Mouse (Mus musculus): ENCODE results near the gene Cfap54. TPM values are rescaled to one million over a fixed set of nuclear protein-coding genes. Genes with fewer than 3 reads are reported as not detected.

Gene Cfap54
- polyA plus RNA-seq, 1 experiment from 2014 or later = 0.52 TPM

DNA sequence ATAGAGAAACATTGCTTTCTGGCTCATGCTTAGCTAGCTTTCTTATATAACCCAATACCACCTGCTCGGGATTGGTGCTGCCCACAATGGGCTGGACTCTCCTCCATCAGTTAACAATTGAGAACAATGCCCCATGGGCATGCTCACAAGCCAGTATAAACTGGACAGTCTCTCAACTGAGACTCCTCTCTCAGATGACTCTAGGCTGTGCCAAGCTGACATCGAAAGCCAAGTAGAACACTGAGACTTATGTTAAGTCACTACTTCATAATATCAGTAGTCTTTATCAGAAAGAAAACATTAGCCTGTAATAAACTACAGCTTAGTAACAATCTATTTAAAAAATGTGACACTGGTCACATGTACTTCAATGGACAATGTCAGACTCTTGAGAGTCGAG, 35.2 kb upstream of the Cfap54 start:
- no peaks in the 10 kb centered on the region for H3K9me3 ChIP-seq (replicated peaks)
- no peaks in the 10 kb centered on the region for H3K36me3 ChIP-seq
- H3K27me3 ChIP-seq = no peaks in the 10 kb centered on the region
- no peaks in the 10 kb centered on the region for H3K4me1 ChIP-seq (replicated peaks)
- H3K4me2 ChIP-seq = no peak overlapping the region
- H3K27ac ChIP-seq = no peak overlapping the region
- no peak for ATAC-seq (replicated peaks; ENCODE audit: insufficient number of reproducible peaks, insufficient read depth, low FRiP score, low read depth)
- WGBS = 57% methylated on average over 3 of the region's 3 CpGs
- H3K9ac ChIP-seq = no peak overlapping the region
- no peak overlapping the region for H3K4me3 ChIP-seq

DNA sequence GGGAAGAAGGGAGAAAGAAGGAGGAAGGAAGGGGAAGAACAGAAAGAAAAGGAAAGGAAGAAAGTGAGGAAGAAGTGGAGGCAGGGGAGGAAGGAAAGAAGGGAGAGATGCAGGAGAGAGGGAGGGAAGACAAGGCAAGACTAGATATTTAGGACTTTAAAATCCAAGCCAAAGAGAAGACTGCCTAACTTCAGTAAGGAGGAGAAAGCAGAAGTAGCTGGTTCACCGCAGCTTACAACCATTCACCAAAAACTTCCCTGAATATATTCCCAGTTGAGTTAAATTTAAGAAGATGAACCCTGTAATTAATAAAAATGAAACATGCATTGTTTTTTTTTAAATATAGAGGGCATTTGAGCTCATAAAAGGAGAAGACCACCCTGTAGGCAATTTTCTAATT, 34.3 kb upstream of the Cfap54 start:
- no peak overlapping the region for H3K27ac ChIP-seq
- no peaks in the 10 kb centered on the region for H3K36me3 ChIP-seq
- H3K4me2 ChIP-seq = no peak overlapping the region
- H3K27me3 ChIP-seq = no peaks in the 10 kb centered on the region
- H3K9ac ChIP-seq = no peak overlapping the region
- ATAC-seq (replicated peaks; ENCODE audit: insufficient number of reproducible peaks, insufficient read depth, low FRiP score, low read depth) = no peak
- no peaks in the 10 kb centered on the region for H3K9me3 ChIP-seq (replicated peaks)
- no peak overlapping the region for H3K4me3 ChIP-seq
- no peaks in the 10 kb centered on the region for H3K4me1 ChIP-seq (replicated peaks)
- 89% methylated on average over 1 of the region's 1 CpGs for WGBS

DNA sequence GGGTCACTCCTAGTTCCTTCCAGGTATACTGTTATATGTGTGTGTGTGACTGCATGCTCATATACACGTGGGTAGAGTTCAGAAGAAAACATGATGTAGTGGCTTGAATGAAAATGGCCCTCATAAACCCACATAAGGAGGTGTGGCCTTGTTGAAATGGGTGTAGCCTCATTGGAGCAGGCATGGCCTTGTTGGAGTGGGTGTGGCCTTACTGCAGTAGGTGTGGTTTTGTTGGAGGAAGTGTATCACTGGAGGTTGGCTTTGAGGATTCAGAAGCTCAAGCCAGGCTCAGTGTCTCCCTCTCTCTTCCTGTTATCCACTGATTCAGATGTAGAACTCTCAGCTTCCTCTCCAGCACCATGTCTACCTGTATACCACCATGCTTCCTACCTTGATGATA, 33.4 kb upstream of the Cfap54 start:
- Histone ChIP-seq H3K4me3 (no peak overlapping the region), H3K36me3 (no peaks in the 10 kb centered on the region), H3K4me1 (replicated peaks) (no peaks in the 10 kb centered on the region), H3K4me2 (no peak overlapping the region), H3K9ac (no peak overlapping the region), H3K27me3 (no peaks in the 10 kb centered on the region), H3K27ac (no peak overlapping the region), H3K9me3 (replicated peaks) (no peaks in the 10 kb centered on the region)
- 74% methylated on average over 1 of the region's 1 CpGs for WGBS
- no peak for ATAC-seq (replicated peaks; ENCODE audit: insufficient number of reproducible peaks, insufficient read depth, low FRiP score, low read depth)

DNA sequence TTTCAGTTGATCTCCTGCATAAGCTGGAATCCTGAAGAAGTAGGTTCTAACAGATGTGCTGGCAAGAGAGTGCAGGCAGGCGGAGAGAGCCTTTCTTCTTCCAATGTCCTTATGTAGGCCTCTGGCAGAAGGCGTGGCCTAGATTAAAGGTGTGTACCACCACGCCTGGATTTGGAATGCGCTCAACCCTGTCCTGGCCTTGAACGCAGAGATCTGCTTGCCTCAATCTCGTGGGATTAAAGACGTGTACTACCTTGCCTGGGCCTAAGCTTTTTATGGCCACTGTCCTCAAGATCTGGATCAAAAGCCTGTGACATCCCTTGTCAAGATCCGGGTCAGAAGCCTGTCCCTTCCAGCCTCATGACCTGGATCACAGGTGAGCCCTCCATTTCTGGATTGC, 32.5 kb upstream of the Cfap54 start:
- Histone ChIP-seq H3K4me1 (replicated peaks) (no peaks in the 10 kb centered on the region), H3K9ac (no peak overlapping the region), H3K36me3 (no peaks in the 10 kb centered on the region), H3K27ac (no peak overlapping the region), H3K4me3 (no peak overlapping the region), H3K27me3 (no peaks in the 10 kb centered on the region), H3K9me3 (replicated peaks) (no peaks in the 10 kb centered on the region), H3K4me2 (no peak overlapping the region)
- ATAC-seq (replicated peaks; ENCODE audit: insufficient number of reproducible peaks, insufficient read depth, low FRiP score, low read depth) = no peak
- WGBS = 77% methylated on average over 8 of the region's 8 CpGs

DNA sequence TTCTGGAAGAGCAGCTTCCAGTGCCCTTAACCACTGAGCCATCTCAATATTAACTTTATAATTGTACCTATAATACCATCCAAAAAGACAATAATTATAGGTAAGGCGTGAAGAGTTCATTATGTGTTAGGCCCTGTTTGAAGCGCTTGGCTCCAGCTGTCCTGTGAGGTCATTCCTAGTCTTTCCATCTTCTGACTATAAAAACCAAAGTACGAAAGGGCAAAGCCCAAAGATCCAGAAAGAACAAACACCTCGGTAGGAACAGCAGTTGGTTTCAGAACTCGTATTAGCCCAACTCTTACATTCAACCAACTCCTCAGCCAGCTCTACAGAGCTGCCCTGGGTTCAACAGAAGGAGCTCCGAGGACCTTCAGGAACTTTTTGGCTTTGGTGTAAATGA, 30.6 kb upstream of the Cfap54 start:
- Histone ChIP-seq H3K27ac (no peak overlapping the region), H3K9me3 (replicated peaks) (no peaks in the 10 kb centered on the region), H3K27me3 (no peaks in the 10 kb centered on the region), H3K4me1 (replicated peaks) (no peaks in the 10 kb centered on the region), H3K36me3 (no peaks in the 10 kb centered on the region), H3K4me2 (no peak overlapping the region), H3K4me3 (no peak overlapping the region), H3K9ac (no peak overlapping the region)
- no peak for ATAC-seq (replicated peaks; ENCODE audit: insufficient number of reproducible peaks, insufficient read depth, low FRiP score, low read depth)
- WGBS = 88% methylated on average over 6 of the region's 6 CpGs

DNA sequence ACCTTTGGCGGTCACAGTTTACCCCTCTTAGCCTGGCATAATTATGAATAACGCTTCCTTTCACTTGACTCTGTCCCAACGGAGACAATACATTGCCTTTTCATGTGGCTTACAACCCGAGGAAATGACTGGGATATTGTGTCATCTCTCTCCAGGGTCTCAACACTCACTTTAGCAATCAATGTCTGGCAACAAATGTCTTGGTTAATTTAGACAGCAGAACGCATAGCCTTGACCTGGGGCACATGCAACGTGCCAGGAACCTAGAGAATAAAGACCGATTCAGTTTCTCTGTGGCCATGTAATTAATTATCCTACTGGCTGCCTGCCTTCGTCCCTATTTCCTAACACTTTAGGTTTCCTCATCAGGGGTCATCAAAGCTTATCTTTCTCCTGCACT, 30.0 kb upstream of the Cfap54 start:
- no peak for ATAC-seq (replicated peaks; ENCODE audit: insufficient number of reproducible peaks, insufficient read depth, low FRiP score, low read depth)
- Histone ChIP-seq H3K27me3 (no peaks in the 10 kb centered on the region), H3K36me3 (no peaks in the 10 kb centered on the region), H3K27ac (no peak overlapping the region), H3K9ac (no peak overlapping the region), H3K4me2 (no peak overlapping the region), H3K4me3 (no peak overlapping the region), H3K9me3 (replicated peaks) (no peaks in the 10 kb centered on the region), H3K4me1 (replicated peaks) (no peaks in the 10 kb centered on the region)
- 64% methylated on average over 8 of the region's 8 CpGs for WGBS

DNA sequence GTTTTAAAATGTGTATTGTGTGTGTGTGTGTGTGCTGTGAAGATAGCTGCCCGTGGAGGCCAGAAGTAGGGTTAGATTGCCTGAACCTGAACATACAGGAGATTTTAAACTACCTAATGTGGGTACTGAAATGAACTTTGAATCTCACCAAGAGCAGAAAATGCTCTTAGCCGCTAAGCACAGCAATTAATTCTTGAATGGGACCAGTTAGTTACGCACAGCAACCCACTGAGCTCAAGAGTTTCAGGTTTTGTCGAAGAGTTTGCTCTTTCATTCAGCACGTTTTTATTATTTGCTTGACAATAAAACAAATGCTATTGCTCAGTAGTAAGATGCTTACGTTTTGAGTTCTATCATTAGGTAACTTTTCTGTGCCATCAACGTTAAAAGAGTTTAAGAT, 23.9 kb upstream of the Cfap54 start:
- H3K9ac ChIP-seq = no peak overlapping the region
- no peak overlapping the region for H3K4me3 ChIP-seq
- no peak overlapping the region for H3K27ac ChIP-seq
- no peak overlapping the region for H3K4me2 ChIP-seq
- no peaks in the 10 kb centered on the region for H3K9me3 ChIP-seq (replicated peaks)
- no peaks in the 10 kb centered on the region for H3K27me3 ChIP-seq
- no peaks in the 10 kb centered on the region for H3K36me3 ChIP-seq
- ATAC-seq (replicated peaks; ENCODE audit: insufficient number of reproducible peaks, insufficient read depth, low FRiP score, low read depth) = no peak
- H3K4me1 ChIP-seq (replicated peaks) = no peaks in the 10 kb centered on the region
- 85% methylated on average over 7 of the region's 7 CpGs for WGBS

DNA sequence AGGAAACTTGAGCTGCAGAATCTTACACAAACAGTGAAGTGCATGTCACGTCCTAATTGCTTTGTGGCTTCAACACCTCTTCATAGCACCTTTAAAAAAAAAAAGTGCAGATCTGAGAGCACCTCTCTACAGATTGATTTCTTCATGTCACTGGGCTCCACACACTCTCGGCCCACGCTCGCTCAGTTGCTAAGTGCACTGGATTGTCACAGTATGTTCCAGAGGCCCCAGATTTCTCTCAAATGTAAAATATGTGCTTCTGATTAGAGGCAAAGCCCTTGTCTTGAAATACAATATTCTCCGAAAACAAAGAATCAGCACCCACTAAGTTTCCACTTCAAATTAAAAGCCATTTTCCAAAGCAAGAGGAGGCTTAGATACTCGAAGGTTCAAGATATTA, 22.9 kb upstream of the Cfap54 start:
- WGBS = 49% methylated on average over 6 of the region's 6 CpGs
- Histone ChIP-seq H3K36me3 (no peaks in the 10 kb centered on the region), H3K4me3 (no peak overlapping the region), H3K27ac (no peak overlapping the region), H3K27me3 (no peaks in the 10 kb centered on the region), H3K4me1 (replicated peaks) (no peaks in the 10 kb centered on the region), H3K4me2 (no peak overlapping the region), H3K9me3 (replicated peaks) (no peaks in the 10 kb centered on the region), H3K9ac (no peak overlapping the region)
- ATAC-seq (replicated peaks; ENCODE audit: insufficient number of reproducible peaks, insufficient read depth, low FRiP score, low read depth) = no peak

DNA sequence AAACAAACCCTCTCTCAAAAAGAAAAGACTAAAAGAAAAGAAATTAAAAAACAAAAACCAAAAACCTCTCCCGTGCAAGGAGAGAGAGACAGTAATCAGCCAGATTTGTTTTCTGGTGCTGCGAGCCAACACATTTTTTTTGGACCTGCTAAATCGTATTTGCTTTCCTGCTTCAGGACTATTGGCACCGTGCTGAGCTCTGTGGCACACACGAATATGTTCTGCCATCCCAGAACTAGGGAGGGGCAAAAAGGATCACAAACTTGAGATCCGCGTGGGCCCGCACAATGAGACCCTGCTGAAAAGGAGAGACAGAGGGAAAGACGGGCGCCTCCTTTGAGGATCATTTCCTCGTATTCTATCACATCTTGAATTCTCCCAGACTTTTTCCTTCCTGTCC, 22.3 kb upstream of the Cfap54 start:
- no peaks in the 10 kb centered on the region for H3K4me1 ChIP-seq (replicated peaks)
- no peaks in the 10 kb centered on the region for H3K9me3 ChIP-seq (replicated peaks)
- H3K9ac ChIP-seq = no peak overlapping the region
- no peak overlapping the region for H3K4me2 ChIP-seq
- 62% methylated on average over 11 of the region's 11 CpGs for WGBS
- no peak overlapping the region for H3K27ac ChIP-seq
- no peak for ATAC-seq (replicated peaks; ENCODE audit: insufficient number of reproducible peaks, insufficient read depth, low FRiP score, low read depth)
- H3K27me3 ChIP-seq = no peaks in the 10 kb centered on the region
- no peak overlapping the region for H3K4me3 ChIP-seq
- H3K36me3 ChIP-seq = no peaks in the 10 kb centered on the region

DNA sequence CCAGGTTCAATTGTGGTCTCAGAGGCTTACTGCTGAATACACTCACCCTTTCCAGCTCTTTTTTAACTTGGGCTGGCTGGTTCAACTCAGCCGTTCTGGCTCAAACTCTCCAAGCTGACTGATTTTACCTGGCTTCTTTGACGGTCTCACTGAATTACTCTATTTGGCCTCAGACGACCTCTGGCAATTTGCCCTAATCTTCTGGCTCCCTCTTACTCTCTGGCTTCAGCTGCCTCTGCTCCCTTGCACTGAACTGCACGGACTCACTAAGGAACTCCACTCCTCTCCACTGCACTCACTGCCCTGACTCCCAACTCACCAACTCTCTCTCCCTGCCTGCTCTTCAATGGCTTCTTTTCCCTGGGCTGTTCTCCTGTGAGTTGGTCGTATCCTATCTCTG, 20.9 kb upstream of the Cfap54 start:
- ATAC-seq (replicated peaks; ENCODE audit: insufficient number of reproducible peaks, insufficient read depth, low FRiP score, low read depth) = no peak
- Histone ChIP-seq H3K36me3 (no peaks in the 10 kb centered on the region), H3K4me1 (replicated peaks) (no peaks in the 10 kb centered on the region), H3K4me2 (no peak overlapping the region), H3K27ac (no peak overlapping the region), H3K9me3 (replicated peaks) (no peaks in the 10 kb centered on the region), H3K27me3 (no peaks in the 10 kb centered on the region), H3K4me3 (no peak overlapping the region), H3K9ac (no peak overlapping the region)
- WGBS = 44% methylated on average over 5 of the region's 5 CpGs

DNA sequence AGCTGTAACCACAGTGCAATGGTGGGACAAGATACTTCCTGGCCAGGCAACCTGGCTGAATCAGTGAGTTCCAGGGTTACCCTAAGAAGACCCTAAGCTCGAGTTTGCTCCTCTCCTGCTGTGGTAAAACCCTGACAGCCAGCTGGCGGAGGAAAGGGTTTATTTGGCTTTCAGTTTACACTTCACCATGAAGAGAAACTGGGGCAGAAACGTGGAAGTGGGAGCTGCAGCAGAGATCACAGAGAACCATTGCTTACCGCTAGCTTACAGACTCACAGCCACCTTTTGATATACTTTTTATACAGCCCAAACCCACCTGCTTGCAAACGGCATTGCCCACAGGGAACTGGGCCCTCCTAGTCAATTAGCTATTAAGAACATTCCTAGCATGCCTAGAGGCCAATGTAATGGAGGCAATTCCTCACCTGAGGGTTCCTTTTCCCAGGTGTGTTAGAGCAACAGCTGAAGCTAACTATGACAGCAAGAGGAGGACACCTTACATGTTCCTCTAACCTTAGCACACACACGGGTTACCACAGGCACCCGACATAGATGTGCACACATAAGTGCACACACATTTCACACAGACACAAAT, 16.9 kb upstream of the Cfap54 start:
- Histone ChIP-seq H3K9ac (no peak overlapping the region), H3K27ac (no peak overlapping the region), H3K4me2 (no peak overlapping the region), H3K4me1 (replicated peaks) (0 out of 2 replicates have a peak, but pooled peaks cover 4% of the 10 kb centered on the region), H3K4me3 (no peak overlapping the region), H3K9me3 (replicated peaks) (no peaks in the 10 kb centered on the region), H3K27me3 (no peaks in the 10 kb centered on the region), H3K36me3 (no peaks in the 10 kb centered on the region)
- no peak for ATAC-seq (replicated peaks; ENCODE audit: insufficient number of reproducible peaks, insufficient read depth, low FRiP score, low read depth)
- 64% methylated on average over 7 of the region's 7 CpGs for WGBS

DNA sequence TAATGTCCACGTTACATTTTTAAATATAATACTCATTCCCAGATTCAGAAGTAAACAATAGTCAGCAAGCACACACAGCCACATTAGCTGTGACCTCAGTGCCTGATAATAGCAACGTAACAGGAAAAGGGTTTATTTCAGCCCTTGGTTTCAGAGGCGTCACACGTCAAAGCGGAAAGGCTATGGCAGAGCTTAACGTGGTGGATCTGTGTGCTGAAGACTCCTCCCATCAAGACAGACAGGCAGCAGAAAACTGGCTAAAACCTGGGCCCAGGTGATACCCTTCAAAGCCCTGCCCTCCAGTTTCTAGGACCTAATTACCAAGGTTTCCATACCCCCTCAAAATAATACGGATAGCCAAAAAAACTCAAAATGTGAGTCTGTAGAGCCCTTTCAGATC, 16.0 kb upstream of the Cfap54 start:
- Histone ChIP-seq H3K4me2 (no peak overlapping the region), H3K9ac (no peak overlapping the region), H3K4me1 (replicated peaks) (0 out of 2 replicates have a peak, but pooled peaks cover 4% of the 10 kb centered on the region), H3K4me3 (no peak overlapping the region), H3K27me3 (no peaks in the 10 kb centered on the region), H3K36me3 (no peaks in the 10 kb centered on the region), H3K9me3 (replicated peaks) (no peaks in the 10 kb centered on the region), H3K27ac (no peak overlapping the region)
- no peak for ATAC-seq (replicated peaks; ENCODE audit: insufficient number of reproducible peaks, insufficient read depth, low FRiP score, low read depth)
- 88% methylated on average over 7 of the region's 7 CpGs for WGBS
